Mouse (Mus musculus): ENCODE measurements around the gene Fetub.

The Fetub gene

GRCm38 (mm10) chr16:22967383-22968030, 49.4 kb downstream of the Fetub start:
- DNase-seq (ENCODE audit: low spot score): no peak

Data from retina, embryonic 14.5 days (tissue).